8 mouse cellular contexts compared by ENCODE assay signal in the genomic region with DNA sequence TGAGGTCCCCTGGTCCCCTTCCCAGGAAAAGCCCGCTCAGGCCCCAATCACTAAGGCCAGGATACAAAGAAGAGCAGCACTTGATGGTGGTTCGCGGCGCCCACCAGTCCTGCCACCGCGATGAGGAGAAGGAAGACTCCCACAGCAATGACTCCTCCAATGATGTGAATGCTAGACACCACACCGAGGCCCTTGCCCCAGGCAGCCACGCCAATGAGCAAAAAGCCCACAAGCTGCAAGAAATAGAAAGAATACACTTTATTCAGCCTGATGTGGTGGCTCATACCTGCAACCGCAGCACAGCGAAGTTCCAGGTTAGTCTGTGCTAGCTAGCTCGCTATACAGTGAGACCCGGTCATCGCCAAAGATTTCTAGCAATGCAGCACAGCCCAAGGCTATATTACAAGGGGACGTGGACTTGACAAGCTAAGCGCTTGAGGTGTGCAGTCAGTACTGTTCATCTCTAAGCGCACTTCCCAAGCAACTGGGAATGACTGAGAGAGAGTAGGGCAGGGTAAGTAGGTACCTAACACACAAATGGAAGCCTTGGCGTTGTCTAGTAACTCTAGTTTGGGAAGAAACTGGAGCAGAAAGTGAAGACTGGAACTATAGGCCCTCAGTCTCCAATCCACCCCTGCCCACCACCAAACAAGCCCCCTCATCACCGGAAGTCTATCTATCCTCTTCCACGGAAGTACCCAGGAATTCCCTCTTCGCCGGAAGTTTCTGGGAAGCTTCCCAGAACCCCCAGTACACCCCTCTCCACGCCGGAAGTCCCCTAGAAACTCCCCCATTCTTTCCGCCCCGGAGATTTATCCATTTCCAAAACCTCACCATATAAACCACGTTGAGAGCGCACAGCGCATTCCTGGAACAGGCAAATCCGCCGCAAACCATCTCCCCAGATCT. TPM values are rescaled to one million over a fixed set of nuclear protein-coding genes. Genes with fewer than 3 reads are reported as not detected.
DNase-seq lines count a peak whose midpoint lies in the region; ATAC-seq and TF ChIP-seq lines count a peak whose summit lies in the region.

No protein-coding gene starts in this region.

- H3K27me3 ChIP-seq in limb, embryonic 14.5 days (ENCODE audit: control insufficient read depth, insufficient read depth, low read length): no peaks in the 10 kb centered on the region

- H3K4me1 ChIP-seq in embryonic fibroblast, embryonic 13.5 days (ENCODE audit: control insufficient read depth, insufficient read depth, low read length): peaks cover 5% of the 10 kb centered on the region; the same call in 1 of the 2 replicates
- peaks cover 20% of the 10 kb centered on the region; the same call in 1 of the 2 replicates for H3K4me1 ChIP-seq in limb, embryonic 14.5 days (ENCODE audit: control insufficient read depth, insufficient read depth, low read length)
- H3K4me1 ChIP-seq in olfactory bulb, adult 2 months (ENCODE audit: control insufficient read depth, insufficient read depth, low read length): peaks cover 10% of the 10 kb centered on the region

- 8% methylated on average over 30 of the region's 30 CpGs for WGBS in limb, embryonic 14.5 days
- 3% methylated on average over 30 of the region's 30 CpGs for WGBS in olfactory bulb, adult 2 months

- no peak for TF ChIP-seq POLR2A in embryonic fibroblast, embryonic 13.5 days (IDR thresholded peaks at IDR 0.05; ENCODE audit: low read depth, low read length)
- TF ChIP-seq POLR2A in limb, embryonic 14.5 days (IDR thresholded peaks at IDR 0.05; ENCODE audit: borderline replicate concordance, extremely low read depth, insufficient read depth, insufficient read length): no peak
- no peak; the same call in 1 of the 2 replicates for TF ChIP-seq POLR2A in olfactory bulb, adult 2 months (IDR thresholded peaks at IDR 0.05; ENCODE audit: insufficient read depth, low read depth, low read length)

- H3K4me3 ChIP-seq in embryonic fibroblast, embryonic 13.5 days (ENCODE audit: insufficient read depth, low read length): peak overlapping the region; percentile 67
- peak overlapping the region; percentile 65 for H3K4me3 ChIP-seq in limb, embryonic 14.5 days (replicated peaks; ENCODE audit: low read length)
- H3K4me3 ChIP-seq in olfactory bulb, adult 2 months (ENCODE audit: insufficient read depth, low read depth, low read length): peak overlapping the region; percentile 64

- peak overlapping the region; percentile 87 for H3K4me2 ChIP-seq in limb, embryonic 14.5 days (replicated peaks; ENCODE audit: low read depth, low read length, severe bottlenecking)

- peaks cover 42% of the 10 kb centered on the region for H3K36me3 ChIP-seq in limb, embryonic 14.5 days (ENCODE audit: control insufficient read depth, insufficient read depth, low read length)

- ATAC-seq in limb, embryonic 14.5 days (ENCODE audit: low FRiP score, low read depth): peak; percentile 73

- H3K27ac ChIP-seq in embryonic fibroblast, embryonic 13.5 days (ENCODE audit: insufficient read depth, low read length): peak overlapping the region; percentile 59
- peak overlapping the region; percentile 88 for H3K27ac ChIP-seq in limb, embryonic 14.5 days (replicated peaks; ENCODE audit: low read depth, low read length)
- peak overlapping the region; percentile 76 for H3K27ac ChIP-seq in olfactory bulb, adult 2 months (ENCODE audit: insufficient read depth, low read depth, low read length)

- TF ChIP-seq CTCF in embryonic fibroblast, embryonic 13.5 days (IDR thresholded peaks at IDR 0.05; ENCODE audit: borderline replicate concordance, insufficient read depth, low read length): no peak
- TF ChIP-seq CTCF in olfactory bulb, adult 2 months (IDR thresholded peaks at IDR 0.05; ENCODE audit: insufficient read depth, low read depth, low read length): 0 out of 2 replicates have a peak, but pooled peaks have one; percentile 14

- H3K9me3 ChIP-seq in limb, embryonic 14.5 days (ENCODE audit: control insufficient read depth, low read length): no peaks in the 10 kb centered on the region

- H3K9ac ChIP-seq in limb, embryonic 14.5 days (ENCODE audit: low read depth, low read length, severe bottlenecking): peak overlapping the region; percentile 61

- peak; percentile 15 for DNase-seq in layer of hippocampus, adult 11-12 months (ENCODE audit: low spot score)
- no peak for DNase-seq in layer of hippocampus, adult 9-11 months
- DNase-seq in NIH3T3 (ENCODE audit: low read depth): peak; percentile 55
- DNase-seq in limb, embryonic 14.5 days (ENCODE audit: low spot score): peak; percentile 79
- no peak for DNase-seq in frontal cortex, postnatal 36 days (ENCODE audit: low spot score in 2 of 2)
- DNase-seq in thymus, adult 18-20 months: no peak

RNA-seq across cellular contexts. Expression of gene Tspan31, which starts 0.5 kb away (rescaled TPM):
- 118 and 143 TPM in 2 replicates for polyA plus RNA-seq in embryonic fibroblast, embryonic 13.5 days (2011; ENCODE audit: insufficient read length, low read depth, missing spikeins)
- 124 and 164 TPM in 2 replicates for polyA plus RNA-seq in limb, embryonic 14.5 days (2012; rRNA removed)
- polyA plus RNA-seq in limb, embryonic 14.5 days (2014; fragmentation: Nextera tagmentation; extraction: Ambion mirVana): 58.3 and 72.1 TPM in 2 replicates
- polyA plus RNA-seq in olfactory bulb, adult 2 months (2012; ENCODE audit: insufficient read depth, insufficient read length, low replicate concordance, missing spikeins): not detected in 2 replicates

RNA-seq across cellular contexts. Expression of gene Agap2, which starts 5.5 kb away (rescaled TPM):
- polyA plus RNA-seq in embryonic fibroblast, embryonic 13.5 days (2011; ENCODE audit: insufficient read length, low read depth, missing spikeins): 0.08 and 0.21 TPM in 2 replicates
- polyA plus RNA-seq in limb, embryonic 14.5 days (2012; rRNA removed): 5.3 and 6.0 TPM in 2 replicates
- polyA plus RNA-seq in limb, embryonic 14.5 days (2014; fragmentation: Nextera tagmentation; extraction: Ambion mirVana): 0.32 and 0.57 TPM in 2 replicates
- 219 TPM in 1 of 2 replicates, not detected in the other for polyA plus RNA-seq in olfactory bulb, adult 2 months (2012; ENCODE audit: insufficient read depth, insufficient read length, low replicate concordance, missing spikeins)

RNA-seq across cellular contexts. Expression of gene Cdk4, which starts 6.2 kb away (rescaled TPM):
- polyA plus RNA-seq in embryonic fibroblast, embryonic 13.5 days (2011; ENCODE audit: insufficient read length, low read depth, missing spikeins): 596 and 724 TPM in 2 replicates
- polyA plus RNA-seq in limb, embryonic 14.5 days (2012; rRNA removed): 1,132 and 1,227 TPM in 2 replicates
- 1,659 and 1,732 TPM in 2 replicates for polyA plus RNA-seq in limb, embryonic 14.5 days (2014; fragmentation: Nextera tagmentation; extraction: Ambion mirVana)
- polyA plus RNA-seq in olfactory bulb, adult 2 months (2012; ENCODE audit: insufficient read depth, insufficient read length, low replicate concordance, missing spikeins): not detected in 2 replicates

RNA-seq across cellular contexts. Expression of gene March9, which starts 9.6 kb away (rescaled TPM):
- polyA plus RNA-seq in embryonic fibroblast, embryonic 13.5 days (2011; ENCODE audit: insufficient read length, low read depth, missing spikeins): 2.8 and 3.0 TPM in 2 replicates
- 8.6 and 9.8 TPM in 2 replicates for polyA plus RNA-seq in limb, embryonic 14.5 days (2012; rRNA removed)
- polyA plus RNA-seq in limb, embryonic 14.5 days (2014; fragmentation: Nextera tagmentation; extraction: Ambion mirVana): 2.7 and 3.1 TPM in 2 replicates
- polyA plus RNA-seq in olfactory bulb, adult 2 months (2012; ENCODE audit: insufficient read depth, insufficient read length, low replicate concordance, missing spikeins): not detected in 2 replicates

RNA-seq across cellular contexts. Expression of gene Cyp27b1, which starts 21.5 kb away (rescaled TPM):
- not detected in 2 replicates for polyA plus RNA-seq in embryonic fibroblast, embryonic 13.5 days (2011; ENCODE audit: insufficient read length, low read depth, missing spikeins)
- polyA plus RNA-seq in limb, embryonic 14.5 days (2012; rRNA removed): 1.1 and 1.5 TPM in 2 replicates
- 0.19 and 0.53 TPM in 2 replicates for polyA plus RNA-seq in limb, embryonic 14.5 days (2014; fragmentation: Nextera tagmentation; extraction: Ambion mirVana)
- polyA plus RNA-seq in olfactory bulb, adult 2 months (2012; ENCODE audit: insufficient read depth, insufficient read length, low replicate concordance, missing spikeins): not detected in 2 replicates

Comparison
In these comparisons a context has a peak if more than half of its experiments do, and no peak if none do; other contexts are left out.
1. DNase-seq: peak in layer of hippocampus, adult 11-12 months (single experiment), NIH3T3 (single experiment) and limb, embryonic 14.5 days (single experiment); none in layer of hippocampus, adult 9-11 months (single experiment), frontal cortex, postnatal 36 days (0 of 2) and thymus, adult 18-20 months (0 of 2).
2. Peak in every context shown above with its lines, with median percentiles within 50 percentile points of each other: H3K27ac ChIP-seq and H3K4me3 ChIP-seq.